Mouse (Mus musculus): ENCODE data around the gene Kcnip1.

- no peak for TF ChIP-seq CTCF (IDR thresholded peaks at IDR 0.05; ENCODE audit: low read depth)
- TF ChIP-seq EP300 (IDR thresholded peaks at IDR 0.05; ENCODE audit: low read depth): peak; percentile 74
Measured at GRCm38 (mm10) chr11:33910982-33911381, 82.0 kb downstream of the Kcnip1 start.

Measured in liver, embryonic 14.5 days (tissue).